Mouse (Mus musculus) urinary bladder, postnatal 14 days (tissue): ENCODE data around the gene Ttc7.
A peak's percentile ranks its signal among the peaks of the same experiment; 100 is the strongest.

ENCODE experiments used
- DNase-seq: peaks from one replicate; pipeline ENCODE4 v3.0.0; 2021; ENCODE audit warnings: low spot score

The Ttc7 gene

GRCm38 (mm10) chr17:87367640-87368039 is 85.0 kb downstream of the Ttc7 start:
- DNase-seq, result peak; percentile 60

DNA sequence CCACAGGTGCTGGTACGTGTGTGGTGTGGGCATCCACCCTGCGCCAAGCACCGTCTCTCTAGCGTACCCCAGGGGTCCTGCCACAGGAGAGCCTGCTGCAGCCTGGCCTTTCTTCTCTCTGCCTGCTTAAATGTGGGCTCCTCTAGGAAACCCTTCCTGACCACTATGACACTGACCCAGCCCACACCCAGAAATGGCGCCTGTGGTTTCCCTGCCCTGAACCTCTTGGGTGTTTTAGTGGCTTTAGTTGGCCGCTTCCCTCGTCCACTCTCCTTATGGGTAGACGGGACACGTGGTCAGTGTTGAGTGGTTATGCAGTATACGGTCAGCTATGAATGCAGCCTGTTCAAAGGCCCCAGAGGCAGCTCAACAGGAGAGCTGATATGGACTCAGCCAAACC is 85.8 kb downstream of the Ttc7 start:
- DNase-seq, result no peak

GRCm38 (mm10) chr17:87369270-87369759 is 86.6 kb downstream of the Ttc7 start:
- DNase-seq, result no peak

DNA sequence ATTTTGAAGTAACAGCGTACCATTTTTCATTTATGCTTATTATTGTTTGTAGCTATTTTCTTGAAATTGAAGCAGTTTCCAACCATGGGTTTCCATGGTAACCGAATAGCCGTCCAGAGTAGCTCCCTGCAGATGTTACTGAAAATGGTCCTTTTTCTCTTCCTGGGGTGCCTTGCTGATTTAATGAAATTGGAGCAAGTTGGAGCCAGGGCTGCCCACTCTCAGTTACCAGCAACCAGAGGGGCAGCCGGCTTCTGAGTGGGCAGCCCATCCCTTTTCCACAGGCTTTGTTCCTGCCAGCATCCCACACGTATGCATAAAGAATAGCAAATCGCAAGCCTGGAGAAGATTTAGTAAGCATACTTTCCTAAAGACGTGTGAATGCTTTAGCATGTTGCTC is 89.5 kb downstream of the Ttc7 start:
- DNase-seq, result no peak

- DNase-seq, result no peak
Measured at GRCm38 (mm10) chr17:87373327-87373726, 90.6 kb downstream of the Ttc7 start.

DNA sequence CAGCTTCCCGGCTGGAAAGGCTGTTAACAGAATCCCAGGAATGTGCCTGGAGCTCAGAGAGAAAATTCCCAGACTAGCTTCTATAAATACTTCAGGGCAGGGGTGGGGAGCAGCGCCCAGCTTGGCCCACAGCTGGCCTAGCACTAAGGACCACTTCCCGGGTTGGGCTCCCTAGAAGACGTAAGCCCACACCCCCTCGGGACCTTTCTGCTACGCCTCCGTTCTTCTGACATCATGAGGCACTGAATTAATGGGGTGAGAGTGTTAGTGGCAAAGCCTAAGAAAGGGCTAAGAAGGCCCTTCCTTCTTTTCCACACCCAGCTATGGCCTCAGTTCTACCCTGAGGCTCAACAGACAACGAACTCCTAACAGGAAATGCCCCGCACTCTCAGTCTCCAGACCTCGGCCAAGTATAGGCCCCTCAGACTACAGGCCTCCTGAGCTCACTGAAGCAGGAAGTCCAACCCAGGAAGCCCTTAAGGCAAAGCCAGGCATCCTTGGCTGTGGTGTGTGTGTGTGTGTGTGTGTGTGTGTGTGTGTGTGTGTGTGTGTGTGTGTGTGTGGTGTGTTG is 93.3 kb downstream of the Ttc7 start:
- no peak for DNase-seq

DNA sequence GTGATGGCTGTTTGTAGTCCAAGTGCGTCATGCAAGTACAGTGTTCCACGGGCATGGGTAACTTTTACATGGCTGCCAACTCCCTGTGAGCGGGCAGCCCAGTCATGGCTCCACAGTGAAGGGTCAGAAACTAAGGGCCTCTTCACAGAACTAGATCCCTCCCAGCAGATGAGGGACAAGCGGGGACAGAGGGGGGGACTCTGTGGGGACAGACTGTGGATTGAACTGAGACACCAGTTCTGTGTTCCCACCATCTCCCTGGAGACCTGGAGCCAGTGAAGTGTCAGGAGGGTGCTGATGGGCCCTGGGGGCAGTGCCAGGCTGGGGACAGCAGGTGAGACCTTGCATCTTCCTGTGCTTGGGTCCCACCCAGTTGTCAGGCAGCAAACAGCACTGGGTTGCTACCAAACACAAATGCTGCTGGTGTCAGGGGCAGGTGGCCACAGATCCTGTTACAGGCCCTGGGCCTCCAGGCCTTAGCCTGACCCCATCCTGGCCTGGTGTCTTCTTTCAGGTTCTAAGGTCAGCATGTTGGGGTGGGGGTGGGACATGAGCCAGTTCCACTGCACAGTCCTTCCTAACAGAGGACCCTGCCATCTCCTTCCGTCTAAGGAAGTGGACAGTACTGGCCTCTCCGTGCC is 94.3 kb downstream of the Ttc7 start:
- no peak for DNase-seq

GRCm38 (mm10) chr17:87377536-87377935 is 94.8 kb downstream of the Ttc7 start:
- peak; percentile 76 for DNase-seq

- peak; percentile 22 for DNase-seq
Measured at GRCm38 (mm10) chr17:87378354-87379159, 95.9 kb downstream of the Ttc7 start.

- no peak for DNase-seq
Measured at GRCm38 (mm10) chr17:87379160-87379624, 96.5 kb downstream of the Ttc7 start.

DNA sequence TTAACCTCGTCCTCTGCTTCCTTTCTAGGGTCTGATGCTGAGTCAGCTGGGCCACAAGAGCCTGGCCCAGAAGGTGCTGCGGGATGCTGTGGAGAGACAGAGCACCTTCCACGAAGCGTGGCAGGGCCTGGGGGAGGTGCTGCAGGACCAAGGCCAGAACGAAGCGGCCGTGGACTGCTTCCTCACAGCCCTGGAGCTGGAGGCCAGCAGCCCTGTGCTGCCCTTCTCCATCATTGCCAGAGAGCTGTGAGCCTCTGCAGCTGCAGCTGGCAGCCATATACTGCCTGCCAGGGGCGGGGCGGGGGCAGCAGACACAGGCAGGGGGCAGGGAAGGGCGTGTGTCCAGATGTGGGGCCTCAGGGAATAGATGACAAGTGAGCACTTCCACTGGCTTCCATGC is 97.1 kb downstream of the Ttc7 start:
- DNase-seq, result peak; percentile 20

DNA sequence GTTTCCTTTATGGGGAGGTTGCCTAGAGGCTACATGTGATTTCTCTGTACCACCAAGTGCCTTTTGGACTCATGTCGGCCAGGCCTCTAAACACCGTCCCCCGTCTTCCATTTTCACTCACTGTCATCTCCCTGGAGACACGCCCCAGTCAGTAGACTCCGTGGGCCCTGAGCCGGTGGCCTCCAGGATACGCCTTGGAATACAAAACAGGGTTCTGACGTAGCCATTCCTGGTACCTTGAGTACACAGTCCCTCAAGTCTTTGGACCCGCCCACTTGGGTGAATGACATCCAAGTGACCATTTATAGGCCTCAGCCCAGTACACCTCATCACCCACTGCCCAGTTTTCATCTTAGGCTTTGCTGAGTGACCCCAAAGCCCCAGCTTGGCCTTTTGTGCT is 98.0 kb downstream of the Ttc7 start:
- DNase-seq, result no peak

DNA sequence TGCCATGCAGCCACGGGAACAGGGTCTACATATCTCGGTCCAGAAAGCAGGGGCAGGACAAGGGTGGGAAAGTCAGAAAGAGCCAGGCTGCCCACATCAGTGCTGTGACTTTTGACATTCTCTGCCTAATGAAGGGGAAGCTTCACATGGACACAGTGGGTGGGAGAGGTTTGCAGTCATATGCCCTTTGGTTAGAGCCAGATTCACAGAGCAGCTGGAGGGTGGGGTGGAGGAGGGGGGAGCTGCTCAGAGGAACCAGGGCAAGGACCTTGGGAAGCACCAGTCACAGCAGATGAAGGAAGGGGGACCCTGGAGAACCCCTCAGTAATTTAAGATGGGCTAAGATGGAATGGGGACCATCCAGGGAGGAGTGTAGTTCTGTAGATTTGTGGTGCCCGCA is 103.1 kb downstream of the Ttc7 start:
- DNase-seq, result no peak

GRCm38 (mm10) chr17:87387068-87387467 is 104.4 kb downstream of the Ttc7 start:
- DNase-seq, result no peak

GRCm38 (mm10) chr17:87391242-87391641 is 108.6 kb downstream of the Ttc7 start:
- DNase-seq, result peak; percentile 26

DNA sequence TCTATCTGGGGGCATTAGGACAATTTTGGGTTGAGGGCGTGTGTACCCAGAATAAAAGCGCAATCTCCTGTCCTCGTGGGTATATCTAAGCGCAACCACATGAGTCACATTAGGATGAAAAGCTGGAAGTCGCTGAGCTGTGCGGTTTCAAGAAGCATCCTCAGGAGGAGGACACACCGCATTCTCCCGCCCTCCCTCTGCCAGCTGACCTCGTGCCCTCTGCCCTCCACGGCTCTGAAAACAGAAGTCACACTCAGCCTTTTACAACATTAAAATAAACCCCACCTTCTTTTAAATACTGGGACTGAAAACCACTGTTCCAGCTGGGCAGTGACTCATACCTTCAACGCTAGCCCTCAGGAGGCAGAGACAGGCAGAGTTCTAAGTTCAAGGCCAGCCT is 114.4 kb downstream of the Ttc7 start:
- no peak for DNase-seq

DNA sequence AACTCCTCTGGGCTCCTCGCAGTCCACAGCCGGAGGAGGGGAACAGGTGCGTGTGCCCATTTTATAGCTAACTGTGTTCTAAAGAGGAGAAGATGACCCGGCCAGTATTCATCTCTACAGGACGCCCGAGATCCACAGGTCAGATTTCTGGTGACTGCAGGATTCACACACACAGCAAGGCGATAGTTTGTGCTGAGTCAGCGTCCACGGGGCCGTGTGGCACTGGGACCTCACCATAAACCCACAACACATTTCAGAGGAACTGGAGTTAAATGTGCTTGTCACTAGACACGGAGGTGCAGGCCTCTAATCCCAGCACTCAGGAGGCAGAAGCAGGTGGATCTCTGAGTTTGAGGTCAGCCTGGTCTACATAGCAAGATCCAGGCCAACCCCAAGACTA is 119.8 kb downstream of the Ttc7 start:
- no peak for DNase-seq

GRCm38 (mm10) chr17:87403462-87403861 is 120.8 kb downstream of the Ttc7 start:
- DNase-seq, result no peak

DNA sequence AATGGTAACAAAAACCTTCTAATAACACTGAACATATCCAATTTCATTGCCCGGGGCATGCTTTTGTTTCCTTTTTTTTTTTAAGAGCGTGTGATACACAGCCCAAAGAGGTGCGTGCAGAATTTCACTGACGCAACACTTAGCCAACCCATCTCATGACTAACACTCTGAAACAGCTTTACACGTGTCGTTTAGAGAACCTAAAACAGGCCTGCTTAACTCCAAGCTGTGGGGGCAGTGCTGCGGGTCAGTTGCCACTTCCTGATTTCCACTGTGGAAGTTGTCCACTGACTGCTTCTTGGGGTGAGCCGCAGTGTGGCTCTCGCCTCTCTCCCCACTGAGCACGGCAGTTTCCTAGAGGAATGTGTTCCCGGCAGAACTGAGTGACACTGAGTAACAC is 122.9 kb downstream of the Ttc7 start:
- DNase-seq, result no peak

DNA sequence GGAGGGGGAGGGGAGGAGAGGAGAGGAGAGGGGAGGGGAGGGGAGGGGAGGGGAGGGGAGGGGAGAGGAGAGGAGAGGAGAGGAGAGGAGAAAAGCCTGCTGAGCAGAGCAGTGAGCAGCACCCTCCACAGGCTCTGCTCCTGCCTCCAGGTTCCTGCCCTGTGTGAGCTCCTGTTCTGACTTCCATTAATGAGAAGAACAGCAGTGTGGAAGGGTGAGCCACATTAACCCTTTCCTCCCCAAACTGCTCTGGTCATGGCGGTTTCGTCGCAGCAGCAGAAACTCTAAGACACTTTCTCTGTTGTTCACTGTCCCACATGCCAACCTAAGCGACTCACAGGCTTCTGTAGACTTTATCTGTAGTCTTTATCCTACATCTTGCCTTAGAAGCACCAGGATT is 124.0 kb downstream of the Ttc7 start:
- DNase-seq, result no peak

- no peak for DNase-seq
Measured at GRCm38 (mm10) chr17:87418082-87418481, 135.4 kb downstream of the Ttc7 start.

DNA sequence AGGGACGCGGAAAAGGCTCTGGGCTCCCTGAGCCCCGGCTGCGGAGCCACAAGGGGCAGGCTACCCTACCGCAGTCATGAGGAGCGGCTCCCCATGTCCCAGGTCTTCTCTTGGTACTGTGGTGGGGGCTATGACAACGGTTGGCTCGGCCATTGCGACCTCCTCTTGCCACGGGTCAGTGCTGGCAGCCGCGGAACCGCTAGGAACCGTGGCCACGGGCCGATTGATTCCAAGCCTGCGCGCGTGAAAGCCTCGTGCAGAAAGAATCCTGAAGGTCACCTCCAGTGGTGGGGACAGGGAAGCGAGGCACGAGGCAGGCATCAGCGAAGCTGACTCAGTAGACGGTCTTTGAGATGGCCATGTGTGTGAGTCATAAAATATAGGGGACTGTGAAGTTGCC is 144.8 kb downstream of the Ttc7 start, which contains the start of gene Stpg4:
Gene Stpg4 (minus strand): TSS at position 231 of the 400 bp plus-strand sequence.
- no peak for DNase-seq

GRCm38 (mm10) chr17:87429431-87429830 is 146.7 kb downstream of the Ttc7 start:
- DNase-seq, result no peak
